Mouse (Mus musculus): ENCODE measurements around the gene Setd1a.
"Not testable (repeated sequence)": the region's sequence is repeated elsewhere in the genome, so short reads cannot be mapped to it uniquely, and the experiment has no call there.

Setd1a gene

GRCm38 (mm10) chr7:127776426-127776825 lies at the start of gene Setd1a:
Gene Setd1a, plus strand, starts transcription at chr7:127776670.
- peak; percentile 89 to 90 for DNase-seq (ENCODE audit: low spot score in 2 of 2)

GRCm38 (mm10) chr7:127727898-127728297 lies 48.6 kb upstream of the Setd1a start:
- no peak for DNase-seq (ENCODE audit: low spot score in 2 of 2)

- DNase-seq (ENCODE audit: low spot score in 2 of 2), result no peak
These were observed 46.3 kb upstream of the Setd1a start for GRCm38 (mm10) chr7:127730170-127730569.

- not testable (repeated sequence) for DNase-seq (ENCODE audit: low spot score in 2 of 2)
These were observed 44.4 kb upstream of the Setd1a start, which contains the start of gene Ctf2 for GRCm38 (mm10) chr7:127732066-127732465. Gene Ctf2, minus strand, starts transcription at chr7:127732166.

- peak; percentile 83 to 84 for DNase-seq (ENCODE audit: low spot score in 2 of 2)
These were observed 32.0 kb upstream of the Setd1a start, which contains the start of gene Fbxl19 for GRCm38 (mm10) chr7:127744366-127745045. Gene Fbxl19, plus strand, starts transcription at chr7:127744543.

- peak; percentile 95 to 96 for DNase-seq (ENCODE audit: low spot score in 2 of 2)
These were observed 31.2 kb upstream of the Setd1a start for GRCm38 (mm10) chr7:127745251-127745651.

- peak; percentile 98 for DNase-seq (ENCODE audit: low spot score in 2 of 2)
These were observed 30.6 kb upstream of the Setd1a start for GRCm38 (mm10) chr7:127745652-127746493.

- no peak for DNase-seq (ENCODE audit: low spot score in 2 of 2)
These were observed 29.7 kb upstream of the Setd1a start for GRCm38 (mm10) chr7:127746494-127747491.

- DNase-seq (ENCODE audit: low spot score in 2 of 2), result no peak
These were observed 28.8 kb upstream of the Setd1a start for GRCm38 (mm10) chr7:127747559-127748234.

- no peak for DNase-seq (ENCODE audit: low spot score in 2 of 2)
These were observed 28.3 kb upstream of the Setd1a start for GRCm38 (mm10) chr7:127748235-127748560.

- DNase-seq (ENCODE audit: low spot score in 2 of 2), result peak; percentile 62 to 64
These were observed 26.0 kb upstream of the Setd1a start for GRCm38 (mm10) chr7:127750131-127751127.

- no peak for DNase-seq (ENCODE audit: low spot score in 2 of 2)
These were observed 24.9 kb upstream of the Setd1a start for GRCm38 (mm10) chr7:127751619-127752018.

- DNase-seq (ENCODE audit: low spot score in 2 of 2), result no peak
These were observed 24.4 kb upstream of the Setd1a start for GRCm38 (mm10) chr7:127752069-127752468.

GRCm38 (mm10) chr7:127753158-127753557 lies 23.3 kb upstream of the Setd1a start:
- DNase-seq (ENCODE audit: low spot score in 2 of 2), result no peak

GRCm38 (mm10) chr7:127753741-127754140 lies 22.7 kb upstream of the Setd1a start:
- no peak for DNase-seq (ENCODE audit: low spot score in 2 of 2)

- DNase-seq (ENCODE audit: low spot score in 2 of 2), result no peak
These were observed 16.8 kb upstream of the Setd1a start for GRCm38 (mm10) chr7:127759716-127760115.

GRCm38 (mm10) chr7:127760478-127760877 lies 16.0 kb upstream of the Setd1a start:
- no peak for DNase-seq (ENCODE audit: low spot score in 2 of 2)

- peak; percentile 62 for DNase-seq (ENCODE audit: low spot score in 2 of 2)
These were observed 15.4 kb upstream of the Setd1a start for GRCm38 (mm10) chr7:127761026-127761425.

GRCm38 (mm10) chr7:127763642-127764041 lies 12.8 kb upstream of the Setd1a start:
- DNase-seq (ENCODE audit: low spot score in 2 of 2), result no peak

- no peak for DNase-seq (ENCODE audit: low spot score in 2 of 2)
These were observed 10.7 kb upstream of the Setd1a start for GRCm38 (mm10) chr7:127765756-127766155.

Data from right cerebral cortex, adult 2 months (tissue).